Mouse (Mus musculus): Measurements from ENCODE around the gene Kctd4.
A peak's percentile ranks its signal among the peaks of the same experiment; 100 is the strongest.

Kctd4 gene

GRCm38 (mm10) chr14:75992371-75992770 is 37.6 kb downstream of the Kctd4 start:
- DNase-seq, result no peak

GRCm38 (mm10) chr14:75998082-75998481 is 43.3 kb downstream of the Kctd4 start:
- DNase-seq, result no peak

- no peak for DNase-seq
These were observed 47.0 kb downstream of the Kctd4 start for GRCm38 (mm10) chr14:76001781-76002180.

- DNase-seq, result no peak
These were observed 50.2 kb downstream of the Kctd4 start for GRCm38 (mm10) chr14:76005011-76005410.

- no peak for DNase-seq
These were observed 53.4 kb downstream of the Kctd4 start for GRCm38 (mm10) chr14:76008174-76008573.

GRCm38 (mm10) chr14:76009185-76009584 is 54.4 kb downstream of the Kctd4 start:
- DNase-seq, result no peak

GRCm38 (mm10) chr14:76010102-76011061 is 55.6 kb downstream of the Kctd4 start, which contains the start of gene Gtf2f2:
Gene Gtf2f2, minus strand, starts transcription at chr14:76010865.
- DNase-seq, result peak; percentile 94 to 97

GRCm38 (mm10) chr14:76011062-76011457 is 56.3 kb downstream of the Kctd4 start:
- no peak for DNase-seq

- DNase-seq, result no peak
These were observed 59.5 kb downstream of the Kctd4 start for GRCm38 (mm10) chr14:76014331-76014730.
